Mouse (Mus musculus): ENCODE data around the gene Tmem136.

Gene Tmem136

GRCm38 (mm10) chr9:43116134-43116996 lies at the start of gene Tmem136:
Gene Tmem136, minus strand, starts transcription at chr9:43116570.
- CTCF ChIA-PET: interaction anchor here in 2 of 4 experiments (0.8 to 1.3 kb wide), 11 partner anchors 12 to 172 kb away, joined by 3 to 4 read pairs (median 3); partner anchors contain the start of gene Grik4 (in 1 of the 2)

GRCm38 (mm10) chr9:43155960-43156359 lies 39.6 kb upstream of the Tmem136 start:
- CTCF ChIA-PET: interaction anchor here in 3 of 4 experiments (0.6 to 1.3 kb wide), 5 partner anchors 13 to 55 kb away, joined by 3 to 5 read pairs (median 3); partner anchors contain the start of gene Pou2f3 (in 3 of the 3)
- POLR2A ChIA-PET: interaction anchor here (0.5 to 2.6 kb wide), 11 partner anchors 10 to 368 kb away, joined by 3 to 8 read pairs (median 4); partner anchors contain the start of gene Pou2f3 (in 2 of the 4)

More at GRCm38 (mm10) chr9:43116134-43116996, at the start of gene Tmem136:
- POLR2A ChIA-PET: interaction anchor here (0.6 to 3.9 kb wide), 24 partner anchors 9 to 149 kb away, joined by 3 to 29 read pairs (median 4); partner anchors contain the start of genes Arhgef12 (in 3 of the 4) and Pou2f3 (in 2 of the 4)

DNA sequence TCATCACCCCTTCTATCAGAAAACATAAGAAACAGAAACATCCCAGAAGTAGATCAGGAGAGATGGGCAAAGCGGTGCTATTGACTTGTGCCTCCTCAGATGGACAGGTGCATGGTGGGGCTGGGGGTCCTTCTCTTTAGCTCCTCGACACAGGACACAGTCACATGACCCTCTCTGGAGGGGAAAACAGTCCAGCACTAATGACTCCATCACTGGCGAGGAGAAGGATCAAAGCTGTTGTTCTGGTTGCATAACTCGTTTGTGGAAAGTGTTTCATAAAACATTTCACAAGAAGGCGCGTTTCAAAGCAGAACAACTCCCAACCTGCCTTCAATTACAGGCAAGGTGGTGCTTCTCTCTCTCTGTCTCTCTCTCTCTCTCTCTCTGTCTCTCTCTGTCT lies 35.4 kb upstream of the Tmem136 start:
- ChIA-PET CTCF (interaction anchor here in 3 of 4 experiments (1.0 to 2.4 kb wide), 4 partner anchors 10 to 59 kb away, joined by 3 to 9 read pairs (median 6); partner anchors contain the start of gene Pou2f3 (in 1 of the 3)), POLR2A (interaction anchor here in 3 of 4 experiments (0.5 to 1.1 kb wide), 5 partner anchors 21 to 911 kb away, joined by 3 to 5 read pairs (median 3); partner anchors contain the start of gene Pou2f3 (in 1 of the 3))

- ChIA-PET CTCF (interaction anchor here in 3 of 4 experiments (0.7 to 2.4 kb wide), 6 partner anchors 9 to 246 kb away, joined by 3 to 9 read pairs (median 4); partner anchors contain the start of gene Pou2f3 (in 1 of the 3)), POLR2A (interaction anchor here in 3 of 4 experiments (0.7 to 1.1 kb wide), 4 partner anchors 20 to 59 kb away, joined by 3 to 4 read pairs (median 3); partner anchors contain the start of gene Pou2f3 (in 2 of the 3))
Observed at GRCm38 (mm10) chr9:43150957-43151356, 34.6 kb upstream of the Tmem136 start.

GRCm38 (mm10) chr9:43150075-43150474 lies 33.7 kb upstream of the Tmem136 start:
- POLR2A ChIA-PET: interaction anchor here in 2 of 4 experiments (0.5 to 1.7 kb wide), 3 partner anchors 58 to 60 kb away, joined by 3 to 7 read pairs (median 4); partner anchors contain the start of gene Pou2f3 (in 2 of the 2)
- CTCF ChIA-PET: interaction anchor here in 2 of 4 experiments (0.7 to 2.4 kb wide), 5 partner anchors 8 to 246 kb away, joined by 3 to 9 read pairs (median 6); partner anchors contain the start of gene Pou2f3 (in 1 of the 2)

GRCm38 (mm10) chr9:43149498-43149897 lies 33.1 kb upstream of the Tmem136 start:
- CTCF ChIA-PET: interaction anchor here in 3 of 4 experiments (0.5 to 2.4 kb wide), 6 partner anchors 7 to 205 kb away, joined by 4 to 27 read pairs (median 6); partner anchors contain the start of genes Pou2f3 (in 2 of the 3) and Grik4 (in 1 of the 3)
- POLR2A ChIA-PET: interaction anchor here in 2 of 4 experiments (0.5 to 1.7 kb wide), 2 partner anchors 59 to 61 kb away, joined by 4 to 7 read pairs; partner anchors contain the start of gene Pou2f3 (in 1 of the 2)

GRCm38 (mm10) chr9:43145196-43145595 lies 28.8 kb upstream of the Tmem136 start:
- POLR2A ChIA-PET: interaction anchor here in 2 of 4 experiments (1.0 to 5.1 kb wide), 11 partner anchors 12 to 139 kb away, joined by 3 to 39 read pairs (median 4); partner anchors contain the start of gene Pou2f3 (in 2 of the 2)

GRCm38 (mm10) chr9:43144206-43144810 lies 27.9 kb upstream of the Tmem136 start:
- POLR2A ChIA-PET: interaction anchor here in 2 of 4 experiments (0.7 to 5.1 kb wide), 16 partner anchors 12 to 140 kb away, joined by 3 to 39 read pairs (median 4); partner anchors contain the start of gene Pou2f3 (in 2 of the 2)
- CTCF ChIA-PET: interaction anchor here (0.5 to 6.0 kb wide), 24 partner anchors 8 to 787 kb away, joined by 3 to 107 read pairs (median 4); partner anchors contain the start of gene Pou2f3 (in 4 of the 4)

More at GRCm38 (mm10) chr9:43145196-43145595, 28.8 kb upstream of the Tmem136 start:
- CTCF ChIA-PET: interaction anchor here (0.5 to 6.0 kb wide), 21 partner anchors 9 to 786 kb away, joined by 3 to 107 read pairs (median 4); partner anchors contain the start of gene Pou2f3 (in 3 of the 4)

DNA sequence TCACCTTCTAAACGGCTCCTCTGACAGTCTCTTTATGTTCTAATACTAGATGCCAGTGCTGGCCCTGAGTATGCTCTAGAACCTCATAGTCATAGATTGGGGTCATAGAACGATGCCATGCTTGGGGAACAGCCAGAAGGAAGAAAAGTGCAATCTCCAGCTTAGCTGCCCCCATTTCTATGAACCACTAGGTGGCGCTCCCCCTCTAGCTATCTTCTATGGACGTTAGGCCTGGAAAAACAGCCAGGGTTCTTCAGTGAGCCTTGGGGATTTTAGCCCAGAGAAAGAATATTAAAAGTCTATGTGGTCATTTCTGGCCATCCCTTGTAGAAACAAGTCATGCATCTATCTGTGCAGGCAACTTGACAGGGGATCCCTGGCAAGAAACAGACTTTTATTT lies 25.5 kb upstream of the Tmem136 start:
- ChIA-PET CTCF (interaction anchor here (0.6 to 6.0 kb wide), 48 partner anchors 9 to 686 kb away, joined by 3 to 107 read pairs (median 4); partner anchors contain the start of gene Pou2f3 (in 4 of the 4)), POLR2A (interaction anchor here in 3 of 4 experiments (0.6 to 5.1 kb wide), 15 partner anchors 9 to 143 kb away, joined by 3 to 39 read pairs (median 4); partner anchors contain the start of gene Pou2f3 (in 3 of the 3))

DNA sequence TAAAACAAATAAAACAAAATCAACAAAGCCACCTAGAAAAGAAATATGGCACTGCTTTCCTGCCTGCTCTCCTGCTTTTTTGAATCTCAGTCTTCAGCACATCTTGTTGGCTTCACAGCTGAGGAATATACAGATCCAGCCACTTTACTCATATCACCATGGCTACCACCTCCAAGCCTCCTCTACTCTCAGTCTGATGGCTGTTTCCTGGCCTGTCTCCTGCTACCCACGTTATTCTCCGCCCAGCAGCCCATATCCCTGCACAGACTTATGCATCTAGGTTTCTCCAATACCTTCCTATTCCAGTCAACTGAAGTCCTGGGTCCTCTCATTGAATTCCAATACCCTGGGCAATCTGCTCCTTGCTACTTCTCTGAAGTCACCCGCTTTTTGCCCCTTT lies 17.2 kb upstream of the Tmem136 start:
- ChIA-PET POLR2A (interaction anchor here in 3 of 4 experiments (0.5 to 3.9 kb wide), 8 partner anchors 8 to 652 kb away, joined by 4 to 31 read pairs (median 5); partner anchors contain the start of gene Pou2f3 (in 2 of the 3)), CTCF (interaction anchor here in 2 of 4 experiments (1.3 to 1.4 kb wide), 1 partner anchor 88 kb away, joined by 4 to 8 read pairs; no protein-coding TSS in a partner anchor)

DNA sequence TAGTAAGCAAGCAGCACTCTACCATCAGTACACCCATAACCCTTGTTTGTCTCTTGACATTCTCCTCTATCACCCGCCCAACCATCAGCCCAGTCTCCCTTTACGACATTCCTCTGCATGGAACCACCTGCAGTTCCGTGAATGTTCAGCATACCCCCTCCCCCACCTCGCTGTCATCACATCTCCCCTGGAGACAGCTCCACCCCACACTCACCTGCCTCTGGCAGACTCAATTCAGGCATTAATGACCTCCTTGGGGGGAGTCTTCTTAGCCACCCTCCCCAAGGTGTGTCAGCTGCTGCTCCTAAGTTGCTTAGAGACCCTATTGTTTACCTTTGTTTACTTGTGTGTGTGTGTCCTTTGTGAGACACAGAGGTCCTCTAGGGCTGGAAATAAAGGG lies 16.0 kb upstream of the Tmem136 start:
- ChIA-PET POLR2A (interaction anchor here (0.6 to 4.4 kb wide), 31 partner anchors 9 to 329 kb away, joined by 3 to 31 read pairs (median 5); partner anchors contain the start of genes Pou2f3 (in 4 of the 4), Arhgef12 (in 2 of the 4) and Tmem136 (in 2 of the 4)), CTCF (interaction anchor here (0.5 to 4.3 kb wide), 16 partner anchors 8 to 1903 kb away, joined by 3 to 50 read pairs (median 4); partner anchors contain the start of genes Pou2f3 (in 2 of the 4) and Tmem136 (in 1 of the 4))

GRCm38 (mm10) chr9:43131940-43132339 lies 15.6 kb upstream of the Tmem136 start:
- POLR2A ChIA-PET: interaction anchor here (0.6 to 4.4 kb wide), 30 partner anchors 9 to 329 kb away, joined by 3 to 31 read pairs (median 5); partner anchors contain the start of genes Pou2f3 (in 3 of the 4), Tmem136 (in 3 of the 4) and Arhgef12 (in 2 of the 4)

DNA sequence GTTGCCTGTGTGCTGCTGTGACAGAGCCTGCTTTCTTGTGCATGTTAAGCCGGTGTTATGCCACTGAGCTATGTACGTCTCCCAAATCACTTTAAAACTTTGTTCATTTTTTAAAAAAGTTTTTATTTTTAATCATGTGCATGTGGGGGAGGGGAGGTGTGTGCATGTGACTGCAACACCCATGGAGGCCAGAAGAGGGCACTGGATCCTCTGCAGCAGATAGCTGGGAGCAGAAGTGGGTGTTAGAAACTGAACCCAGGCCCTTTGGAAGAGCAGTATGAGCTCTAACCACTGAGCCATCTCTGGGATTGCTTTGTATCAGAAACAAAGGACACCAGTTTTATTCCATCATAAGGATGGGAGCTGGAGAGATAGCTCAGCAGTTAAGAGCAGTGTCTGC lies 14.3 kb upstream of the Tmem136 start:
- POLR2A ChIA-PET: interaction anchor here in 3 of 4 experiments (0.6 to 4.4 kb wide), 23 partner anchors 9 to 197 kb away, joined by 3 to 31 read pairs (median 4); partner anchors contain the start of genes Tmem136 (in 3 of the 3), Arhgef12 (in 2 of the 3) and Pou2f3 (in 2 of the 3)
- CTCF ChIA-PET: interaction anchor here (0.6 to 4.3 kb wide), 26 partner anchors 9 to 186 kb away, joined by 3 to 50 read pairs (median 4); partner anchors contain the start of genes Pou2f3 (in 4 of the 4), Tmem136 (in 2 of the 4) and Arhgef12 (in 1 of the 4)

More at GRCm38 (mm10) chr9:43131940-43132339, 15.6 kb upstream of the Tmem136 start:
- CTCF ChIA-PET: interaction anchor here (0.5 to 4.3 kb wide), 22 partner anchors 8 to 1904 kb away, joined by 3 to 50 read pairs (median 5); partner anchors contain the start of genes Pou2f3 (in 2 of the 4), Arhgef12 (in 1 of the 4) and Tmem136 (in 1 of the 4)

- POLR2A ChIA-PET: interaction anchor here (0.9 to 2.5 kb wide), 6 partner anchors 10 to 183 kb away, joined by 3 to 11 read pairs (median 4); partner anchors contain the start of genes Tmem136 (in 3 of the 4), Grik4 (in 1 of the 4) and Pou2f3 (in 1 of the 4)
- CTCF ChIA-PET: interaction anchor here in 3 of 4 experiments (0.6 to 1.1 kb wide), 4 partner anchors 20 to 78 kb away, joined by 3 to 6 read pairs (median 4); partner anchors contain the start of gene Arhgef12 (in 1 of the 3)
Observed at GRCm38 (mm10) chr9:43127101-43127787, 10.9 kb upstream of the Tmem136 start.

DNA sequence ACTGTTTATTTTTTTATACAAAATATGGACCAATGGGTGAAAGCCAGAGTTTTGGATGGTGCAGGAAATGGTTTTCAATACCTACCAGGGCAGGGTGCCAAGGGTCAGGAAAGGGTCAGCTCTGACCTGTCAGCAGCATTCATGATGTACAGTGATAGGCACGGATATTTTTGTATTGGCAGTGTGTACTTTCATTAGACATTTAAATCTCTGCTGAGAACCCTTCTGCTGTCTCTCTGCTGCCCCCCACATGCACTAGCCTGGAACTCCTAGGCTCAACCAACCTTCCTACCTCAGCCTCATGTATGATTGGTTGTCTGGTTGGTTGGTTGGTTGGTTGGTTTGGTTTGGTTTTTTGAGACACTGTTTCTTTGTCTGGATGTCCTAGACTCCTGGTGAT lies 6.0 kb upstream of the Tmem136 start:
- CTCF ChIA-PET: interaction anchor here in 1 of 4 experiments (0.7 to 1.6 kb wide), 3 partner anchors 8 to 578 kb away, joined by 3 to 5 read pairs (median 3); partner anchors contain the start of gene Pou2f3
- POLR2A ChIA-PET: interaction anchor here in 2 of 4 experiments (0.7 to 1.8 kb wide), 6 partner anchors 8 to 90 kb away, joined by 3 to 4 read pairs (median 3); no protein-coding TSS in a partner anchor
